Mouse (Mus musculus): ENCODE measurements at regions not wholly inside any gene's neighbourhood (a gene's known extent, or its start where the extent isn't known, plus 50 kb on each side); places are given as distances from the start of the nearest gene placed in this dataset.

- TF ChIP-seq CTCF (IDR thresholded peaks at IDR 0.05; ENCODE audit: low read depth, low read length) (no peak), EP300 (IDR thresholded peaks at IDR 0.05; ENCODE audit: insufficient read depth, low read depth, low read length) (no peak), POLR2A (IDR thresholded peaks at IDR 0.05; ENCODE audit: insufficient read depth, low read length) (no peak)
Observed at GRCm38 (mm10) chr7:70972023-70972400, 379.3 kb downstream of the Gm10295 start.

Measured in ES-Bruce4 (cell line).